Mouse (Mus musculus) kidney, adult 2 months (tissue): ENCODE results near the gene Plekhb2.

ENCODE experiments used
- CTCF ChIP-seq: fragments of 200-500 bp; conservative IDR thresholded peaks from 2 replicates; pipeline ENCODE4 v1.5.1; 2011; ENCODE audit warnings: low read depth, mild to moderate bottlenecking, control low read depth, low read length, moderate library complexity, mixed read lengths; ENCODE audit not compliant: insufficient read depth, insufficient read length
- POLR2A ChIP-seq: fragments of 200-500 bp; IDR thresholded peaks from one replicate; pipeline ENCODE4 v1.6.1; 2011; ENCODE audit warnings: low read depth, low read length, control low read depth

DNA sequence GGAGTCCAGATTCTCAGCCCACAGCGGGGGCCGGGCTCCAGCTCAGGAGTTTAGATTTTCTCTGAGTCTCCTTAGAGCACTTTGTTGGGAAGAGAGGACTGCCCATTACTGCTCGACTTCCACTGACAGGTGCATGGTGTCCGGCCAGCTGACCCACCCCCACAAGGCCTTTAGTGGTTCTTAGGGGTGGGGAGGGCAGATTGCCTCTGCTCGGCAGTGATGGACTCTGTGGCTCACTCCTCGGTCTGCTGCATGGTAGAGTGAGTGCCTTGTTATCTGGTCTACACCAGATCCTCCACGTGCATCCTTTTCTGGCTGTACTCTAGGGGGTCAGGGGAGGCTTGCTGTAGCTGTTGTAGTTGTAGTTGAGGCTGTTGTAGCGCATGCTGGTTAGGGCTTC is 18.6 kb downstream of the Plekhb2 start:
- no peak for TF ChIP-seq CTCF
- TF ChIP-seq POLR2A, result no peak
